Mouse (Mus musculus): ENCODE data around the gene Mdfic. TPM values are rescaled to one million over a fixed set of nuclear protein-coding genes. Genes with fewer than 3 reads are reported as not detected.

Mdfic gene
- polyA plus RNA-seq, 1 experiment from 2014 or later, result 8.5 TPM

GRCm38 (mm10) chr6:15825236-15825635, 104.8 kb downstream of the Mdfic start:
- Histone ChIP-seq H3K4me3 (ENCODE audit: low read depth, low read length) (no peak overlapping the region), H3K4me2 (ENCODE audit: low read depth, low read length) (no peak overlapping the region)

GRCm38 (mm10) chr6:15829812-15830211, 109.4 kb downstream of the Mdfic start:
- ATAC-seq (replicated peaks; ENCODE audit: insufficient number of reproducible peaks, low FRiP score, low TSS enrichment, low read depth), result no peak
- Histone ChIP-seq H3K9ac (replicated peaks; ENCODE audit: low read length) (no peak overlapping the region), H3K4me2 (ENCODE audit: low read depth, low read length) (no peak overlapping the region), H3K4me1 (ENCODE audit: control insufficient read depth, insufficient read depth, low read length) (no peaks in the 10 kb centered on the region), H3K36me3 (replicated peaks; ENCODE audit: control insufficient read depth, insufficient read depth, low read depth, low read length) (no peaks in the 10 kb centered on the region), H3K27me3 (ENCODE audit: control insufficient read depth, insufficient read depth, low read length) (no peaks in the 10 kb centered on the region), H3K27ac (replicated peaks; ENCODE audit: low read depth, low read length) (no peak overlapping the region), H3K4me3 (ENCODE audit: low read depth, low read length) (no peak overlapping the region), H3K9me3 (replicated peaks; ENCODE audit: control insufficient read depth, low read length) (no peaks in the 10 kb centered on the region)
- 52% methylated on average over 2 of the region's 2 CpGs for whole genome bisulfite sequencing
- no peak for DNase-seq (ENCODE audit: low spot score)

More at GRCm38 (mm10) chr6:15825236-15825635, 104.8 kb downstream of the Mdfic start:
- ATAC-seq (replicated peaks; ENCODE audit: insufficient number of reproducible peaks, low FRiP score, low TSS enrichment, low read depth), result no peak
- H3K9me3 ChIP-seq (replicated peaks; ENCODE audit: control insufficient read depth, low read length), result no peaks in the 10 kb centered on the region
- H3K9ac ChIP-seq (replicated peaks; ENCODE audit: low read length), result no peak overlapping the region
- H3K27ac ChIP-seq (replicated peaks; ENCODE audit: low read depth, low read length), result no peak overlapping the region
- H3K4me1 ChIP-seq (ENCODE audit: control insufficient read depth, insufficient read depth, low read length), result no peaks in the 10 kb centered on the region
- H3K27me3 ChIP-seq (ENCODE audit: control insufficient read depth, insufficient read depth, low read length), result no peaks in the 10 kb centered on the region
- DNase-seq (ENCODE audit: low spot score), result no peak
- H3K36me3 ChIP-seq (replicated peaks; ENCODE audit: control insufficient read depth, insufficient read depth, low read depth, low read length), result no peaks in the 10 kb centered on the region
- WGBS, result 65% methylated on average over 3 of the region's 3 CpGs

- WGBS, result 92% methylated on average over 1 of the region's 1 CpGs
Observed at GRCm38 (mm10) chr6:15830651-15831050, 110.2 kb downstream of the Mdfic start.

GRCm38 (mm10) chr6:15837695-15838094, 117.2 kb downstream of the Mdfic start:
- Histone ChIP-seq H3K9ac (replicated peaks; ENCODE audit: low read length) (no peak overlapping the region), H3K9me3 (replicated peaks; ENCODE audit: control insufficient read depth, low read length) (no peaks in the 10 kb centered on the region), H3K27me3 (ENCODE audit: control insufficient read depth, insufficient read depth, low read length) (no peaks in the 10 kb centered on the region), H3K36me3 (replicated peaks; ENCODE audit: control insufficient read depth, insufficient read depth, low read depth, low read length) (no peaks in the 10 kb centered on the region), H3K4me2 (ENCODE audit: low read depth, low read length) (no peak overlapping the region), H3K27ac (replicated peaks; ENCODE audit: low read depth, low read length) (no peak overlapping the region), H3K4me3 (ENCODE audit: low read depth, low read length) (no peak overlapping the region), H3K4me1 (ENCODE audit: control insufficient read depth, insufficient read depth, low read length) (no peaks in the 10 kb centered on the region)
- ATAC-seq (replicated peaks; ENCODE audit: insufficient number of reproducible peaks, low FRiP score, low TSS enrichment, low read depth) (no peak), DNase-seq (ENCODE audit: low spot score) (no peak)
- 84% methylated on average over 3 of the region's 3 CpGs for WGBS

More at GRCm38 (mm10) chr6:15830651-15831050, 110.2 kb downstream of the Mdfic start:
- no peaks in the 10 kb centered on the region for H3K9me3 ChIP-seq (replicated peaks; ENCODE audit: control insufficient read depth, low read length)
- H3K27ac ChIP-seq (replicated peaks; ENCODE audit: low read depth, low read length), result no peak overlapping the region
- no peak overlapping the region for H3K4me3 ChIP-seq (ENCODE audit: low read depth, low read length)
- no peak overlapping the region for H3K9ac ChIP-seq (replicated peaks; ENCODE audit: low read length)
- no peak overlapping the region for H3K4me2 ChIP-seq (ENCODE audit: low read depth, low read length)
- H3K27me3 ChIP-seq (ENCODE audit: control insufficient read depth, insufficient read depth, low read length), result no peaks in the 10 kb centered on the region
- H3K36me3 ChIP-seq (replicated peaks; ENCODE audit: control insufficient read depth, insufficient read depth, low read depth, low read length), result no peaks in the 10 kb centered on the region
- no peaks in the 10 kb centered on the region for H3K4me1 ChIP-seq (ENCODE audit: control insufficient read depth, insufficient read depth, low read length)
- DNase-seq (ENCODE audit: low spot score) (no peak), ATAC-seq (replicated peaks; ENCODE audit: insufficient number of reproducible peaks, low FRiP score, low TSS enrichment, low read depth) (no peak)

GRCm38 (mm10) chr6:15839831-15840230, 119.4 kb downstream of the Mdfic start:
- Histone ChIP-seq H3K36me3 (replicated peaks; ENCODE audit: control insufficient read depth, insufficient read depth, low read depth, low read length) (no peaks in the 10 kb centered on the region), H3K4me1 (ENCODE audit: control insufficient read depth, insufficient read depth, low read length) (no peaks in the 10 kb centered on the region), H3K27me3 (ENCODE audit: control insufficient read depth, insufficient read depth, low read length) (no peaks in the 10 kb centered on the region), H3K9ac (replicated peaks; ENCODE audit: low read length) (no peak overlapping the region), H3K27ac (replicated peaks; ENCODE audit: low read depth, low read length) (no peak overlapping the region), H3K9me3 (replicated peaks; ENCODE audit: control insufficient read depth, low read length) (no peaks in the 10 kb centered on the region), H3K4me2 (ENCODE audit: low read depth, low read length) (no peak overlapping the region), H3K4me3 (ENCODE audit: low read depth, low read length) (no peak overlapping the region)
- DNase-seq (ENCODE audit: low spot score), result no peak
- ATAC-seq (replicated peaks; ENCODE audit: insufficient number of reproducible peaks, low FRiP score, low TSS enrichment, low read depth), result no peak
- WGBS, result 75% methylated on average over 3 of the region's 3 CpGs

- ATAC-seq (replicated peaks; ENCODE audit: insufficient number of reproducible peaks, low FRiP score, low TSS enrichment, low read depth), result no peak
- WGBS, result 95% methylated on average over 2 of the region's 2 CpGs
- no peak for DNase-seq (ENCODE audit: low spot score)
- H3K4me2 ChIP-seq (ENCODE audit: low read depth, low read length), result no peak overlapping the region
- H3K4me1 ChIP-seq (ENCODE audit: control insufficient read depth, insufficient read depth, low read length), result no peaks in the 10 kb centered on the region
- H3K9me3 ChIP-seq (replicated peaks; ENCODE audit: control insufficient read depth, low read length), result no peaks in the 10 kb centered on the region
- H3K4me3 ChIP-seq (ENCODE audit: low read depth, low read length), result no peak overlapping the region
- no peak overlapping the region for H3K9ac ChIP-seq (replicated peaks; ENCODE audit: low read length)
- no peaks in the 10 kb centered on the region for H3K36me3 ChIP-seq (replicated peaks; ENCODE audit: control insufficient read depth, insufficient read depth, low read depth, low read length)
- H3K27ac ChIP-seq (replicated peaks; ENCODE audit: low read depth, low read length), result no peak overlapping the region
- H3K27me3 ChIP-seq (ENCODE audit: control insufficient read depth, insufficient read depth, low read length), result no peaks in the 10 kb centered on the region
Observed at GRCm38 (mm10) chr6:15840429-15840828, 120.0 kb downstream of the Mdfic start.

GRCm38 (mm10) chr6:15841476-15842209, 121.2 kb downstream of the Mdfic start:
- H3K4me1 ChIP-seq (ENCODE audit: control insufficient read depth, insufficient read depth, low read length), result no peaks in the 10 kb centered on the region
- no peak overlapping the region for H3K9ac ChIP-seq (replicated peaks; ENCODE audit: low read length)
- no peak for DNase-seq (ENCODE audit: low spot score)
- H3K4me3 ChIP-seq (ENCODE audit: low read depth, low read length), result no peak overlapping the region
- ATAC-seq (replicated peaks; ENCODE audit: insufficient number of reproducible peaks, low FRiP score, low TSS enrichment, low read depth), result no peak; the same call in 1 of the 2 replicates
- H3K36me3 ChIP-seq (replicated peaks; ENCODE audit: control insufficient read depth, insufficient read depth, low read depth, low read length), result no peaks in the 10 kb centered on the region
- H3K9me3 ChIP-seq (replicated peaks; ENCODE audit: control insufficient read depth, low read length), result no peaks in the 10 kb centered on the region
- 91% methylated on average over 5 of the region's 5 CpGs for WGBS
- H3K27me3 ChIP-seq (ENCODE audit: control insufficient read depth, insufficient read depth, low read length), result no peaks in the 10 kb centered on the region
- H3K27ac ChIP-seq (replicated peaks; ENCODE audit: low read depth, low read length), result no peak overlapping the region
- no peak overlapping the region for H3K4me2 ChIP-seq (ENCODE audit: low read depth, low read length)

GRCm38 (mm10) chr6:15843295-15843694, 122.8 kb downstream of the Mdfic start:
- WGBS, result 94% methylated on average over 3 of the region's 3 CpGs
- no peak for DNase-seq (ENCODE audit: low spot score)
- H3K36me3 ChIP-seq (replicated peaks; ENCODE audit: control insufficient read depth, insufficient read depth, low read depth, low read length), result no peaks in the 10 kb centered on the region

More at GRCm38 (mm10) chr6:15843295-15843694, 122.8 kb downstream of the Mdfic start:
- Histone ChIP-seq H3K9ac (replicated peaks; ENCODE audit: low read length) (no peak overlapping the region), H3K27ac (replicated peaks; ENCODE audit: low read depth, low read length) (no peak overlapping the region), H3K4me2 (ENCODE audit: low read depth, low read length) (no peak overlapping the region), H3K27me3 (ENCODE audit: control insufficient read depth, insufficient read depth, low read length) (no peaks in the 10 kb centered on the region), H3K4me1 (ENCODE audit: control insufficient read depth, insufficient read depth, low read length) (no peaks in the 10 kb centered on the region), H3K4me3 (ENCODE audit: low read depth, low read length) (no peak overlapping the region), H3K9me3 (replicated peaks; ENCODE audit: control insufficient read depth, low read length) (no peaks in the 10 kb centered on the region)
- no peak for ATAC-seq (replicated peaks; ENCODE audit: insufficient number of reproducible peaks, low FRiP score, low TSS enrichment, low read depth)

Measured in embryonic facial prominence, embryonic 11.5 days (tissue).